Mouse (Mus musculus) T-helper 1 cell (primary cell): ENCODE results near the gene Cdkn1a.
"Not testable (repeated sequence)": the region's sequence is repeated elsewhere in the genome, so short reads cannot be mapped to it uniquely, and the experiment has no call there.

Experiments
- in situ Hi-C: fragments of 300-600 bp; cut with MboI, MseI; formaldehyde crosslinking; loops from one replicate; pipeline ENCODE4 v1.15.1; 2025; ENCODE audit warnings: high pct_unique_total_duplicates

The Cdkn1a gene

GRCm38 (mm10) chr17:29058487-29058886 lies 32.3 kb upstream of the Cdkn1a start:
- in situ Hi-C loops = no loop called here

GRCm38 (mm10) chr17:29059581-29059980 lies 31.2 kb upstream of the Cdkn1a start:
- in situ Hi-C loops = no loop called here

GRCm38 (mm10) chr17:29060946-29061345 lies 29.8 kb upstream of the Cdkn1a start:
- in situ Hi-C loops = no loop called here

GRCm38 (mm10) chr17:29062119-29063035 lies 28.4 kb upstream of the Cdkn1a start:
- in situ Hi-C loops = no loop called here

- in situ Hi-C loops = no loop called here
Observed at GRCm38 (mm10) chr17:29063121-29063987, 27.4 kb upstream of the Cdkn1a start.

- in situ Hi-C loops = no loop called here
Observed at GRCm38 (mm10) chr17:29063988-29064285, 26.8 kb upstream of the Cdkn1a start.

GRCm38 (mm10) chr17:29065245-29065940 lies 25.4 kb upstream of the Cdkn1a start:
- in situ Hi-C loops = no loop called here

GRCm38 (mm10) chr17:29065971-29066370 lies 24.8 kb upstream of the Cdkn1a start:
- in situ Hi-C loops = no loop called here

GRCm38 (mm10) chr17:29067416-29067815 lies 23.4 kb upstream of the Cdkn1a start:
- in situ Hi-C loops = not testable (repeated sequence)

- in situ Hi-C loops = no loop called here
Observed at GRCm38 (mm10) chr17:29067847-29068246, 22.9 kb upstream of the Cdkn1a start.

- in situ Hi-C loops = no loop called here
Observed at GRCm38 (mm10) chr17:29069063-29069462, 21.7 kb upstream of the Cdkn1a start.

- in situ Hi-C loops = no loop called here
Observed at GRCm38 (mm10) chr17:29071820-29072219, 19.0 kb upstream of the Cdkn1a start.

GRCm38 (mm10) chr17:29072701-29073307 lies 18.0 kb upstream of the Cdkn1a start:
- in situ Hi-C loops = no loop called here

GRCm38 (mm10) chr17:29073313-29073712 lies 17.5 kb upstream of the Cdkn1a start:
- in situ Hi-C loops = no loop called here

- in situ Hi-C loops = no loop called here
Observed at GRCm38 (mm10) chr17:29074085-29074484, 16.7 kb upstream of the Cdkn1a start.

- in situ Hi-C loops = no loop called here
Observed at GRCm38 (mm10) chr17:29076235-29076634, 14.5 kb upstream of the Cdkn1a start.

- in situ Hi-C loops = no loop called here
Observed at GRCm38 (mm10) chr17:29077786-29078509, 12.8 kb upstream of the Cdkn1a start.

- in situ Hi-C loops = no loop called here
Observed at GRCm38 (mm10) chr17:29078519-29079383, 12.0 kb upstream of the Cdkn1a start.

GRCm38 (mm10) chr17:29080758-29081617 lies 9.8 kb upstream of the Cdkn1a start:
- in situ Hi-C loops = no loop called here
